Mouse (Mus musculus) CH12.LX (cell line): ENCODE data around the gene Plxnb2.

Experiments used
- BHLHE40 ChIP-seq: IDR thresholded peaks from 2 replicates; pipeline ENCODE4 v1.6.1; 2011; ENCODE audit warnings: mild to moderate bottlenecking, low read depth, low read length, improper control_type of control experiment
- CTCF ChIP-seq, 2 experiments: IDR thresholded peaks in 1 of 2; conservative IDR thresholded peaks in 1 of 2; 2 replicates each; pipeline ENCODE4 v1.5.1; 2011 to 2012; ENCODE audit warnings: low read depth in 2 of 2, low read length in 2 of 2, improper control_type of control experiment in 1 of 2, inconsistent platforms in 1 of 2, mild to moderate bottlenecking in 1 of 2, moderate library complexity in 1 of 2
- ELF1 ChIP-seq: IDR thresholded peaks from 2 replicates; pipeline ENCODE4 v1.6.1; 2014; ENCODE audit warnings: low read depth, mild to moderate bottlenecking, inconsistent platforms, low read length, improper control_type of control experiment
- MAZ ChIP-seq: IDR thresholded peaks from 2 replicates; pipeline ENCODE4 v1.6.1; 2012; ENCODE audit warnings: low read depth, mild to moderate bottlenecking, inconsistent platforms, low read length, improper control_type of control experiment, moderate library complexity
- MEF2A ChIP-seq: IDR thresholded peaks from 2 replicates; pipeline ENCODE4 v1.6.1; 2014; ENCODE audit warnings: low read depth, mild to moderate bottlenecking, inconsistent platforms, low read length, improper control_type of control experiment, borderline replicate concordance
- PAX5 ChIP-seq: IDR thresholded peaks from 2 replicates; pipeline ENCODE4 v1.6.1; 2012; ENCODE audit warnings: low read length, inconsistent platforms, mixed read lengths
- POLR2A ChIP-seq: IDR thresholded peaks from 2 replicates; pipeline ENCODE4 v1.6.1; 2011; ENCODE audit warnings: low read depth, mild to moderate bottlenecking, improper control_type of control experiment, low read length
- RCOR1 ChIP-seq: conservative IDR thresholded peaks from 2 replicates; pipeline ENCODE4 v1.6.1; 2012; ENCODE audit warnings: low read depth, mild to moderate bottlenecking, inconsistent platforms, low read length, improper control_type of control experiment
- SIN3A ChIP-seq: IDR thresholded peaks from 2 replicates; pipeline ENCODE4 v1.6.1; 2012; ENCODE audit warnings: low read length, improper control_type of control experiment, inconsistent platforms

- TF ChIP-seq SIN3A (no peak), POLR2A (no peak), PAX5 (no peak), BHLHE40 (no peak), CTCF (conservative IDR thresholded peaks at IDR 0.05 in 1 of 2, IDR thresholded peaks at IDR 0.05 in 1 of 2; ENCODE audit: low read depth in 2 of 2, low read length in 2 of 2) (no peak), ELF1 (no peak), RCOR1 (no peak), MEF2A (no peak), MAZ (no peak)
Observed at GRCm38 (mm10) chr15:89197056-89197455, 16.5 kb upstream of the Plxnb2 start.
